Comparison of ENCODE assay signal across 8 mouse cellular contexts in the genomic region with DNA sequence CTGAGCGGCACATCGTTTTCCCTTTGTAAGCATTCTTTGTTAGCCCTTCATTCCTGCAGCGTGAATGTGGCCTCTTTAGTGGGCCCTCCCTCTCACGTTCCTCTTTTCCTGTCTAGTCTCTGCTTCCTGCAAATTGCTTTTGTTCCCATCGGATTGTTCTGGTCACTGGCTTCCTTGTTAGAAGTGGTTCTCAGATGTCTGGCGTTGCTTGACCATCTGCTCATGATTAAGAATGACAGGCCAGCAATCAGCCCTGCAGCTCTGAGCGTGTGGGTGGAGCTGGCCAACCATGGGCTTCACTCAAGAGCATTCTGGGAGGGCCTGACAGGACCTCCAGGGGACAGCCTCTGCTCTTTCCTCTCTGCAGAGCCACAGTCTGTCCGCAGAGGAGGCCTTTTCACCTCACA.
DNase-seq lines count a peak whose midpoint lies in the region; ATAC-seq lines count a peak whose summit lies in the region.

No protein-coding gene starts in this region.

- no peaks in the 10 kb centered on the region for H3K36me3 ChIP-seq in kidney, embryonic 16.5 days (ENCODE audit: insufficient read depth, low read length)
- no peaks in the 10 kb centered on the region for H3K36me3 ChIP-seq in heart, embryonic 16.5 days (ENCODE audit: control insufficient read depth, insufficient read depth)
- no peaks in the 10 kb centered on the region for H3K36me3 ChIP-seq in midbrain, embryonic 15.5 days (replicated peaks)

- peaks cover 22% of the 10 kb centered on the region for H3K4me1 ChIP-seq in kidney, embryonic 16.5 days (ENCODE audit: insufficient read depth, low read length)
- H3K4me1 ChIP-seq in heart, embryonic 16.5 days (ENCODE audit: control insufficient read depth, insufficient read depth, low read length): peaks cover 16% of the 10 kb centered on the region
- H3K4me1 ChIP-seq in midbrain, embryonic 15.5 days: peaks cover 18% of the 10 kb centered on the region

- H3K4me3 ChIP-seq in kidney, embryonic 16.5 days (ENCODE audit: low read length): no peak overlapping the region
- H3K4me3 ChIP-seq in heart, embryonic 16.5 days (ENCODE audit: low read length): no peak overlapping the region
- no peak overlapping the region for H3K4me3 ChIP-seq in midbrain, embryonic 15.5 days

- DNase-seq in kidney, postnatal 25 days: no peak
- peak; percentile 43 for DNase-seq in cerebellum, adult 9-11 months
- no peak for DNase-seq in spleen, adult 12 weeks (ENCODE audit: low spot score)
- no peak for DNase-seq in layer of hippocampus, postnatal 36 days

- 3% methylated on average over 8 of the region's 8 CpGs for WGBS in kidney, embryonic 16.5 days
- 12% methylated on average over 8 of the region's 8 CpGs for WGBS in heart, embryonic 16.5 days
- WGBS in midbrain, embryonic 15.5 days: 4% methylated on average over 8 of the region's 8 CpGs

- no peak overlapping the region for H3K9ac ChIP-seq in kidney, embryonic 16.5 days (replicated peaks; ENCODE audit: low read length)
- no peak overlapping the region for H3K9ac ChIP-seq in heart, embryonic 16.5 days (ENCODE audit: low read length)
- no peak overlapping the region for H3K9ac ChIP-seq in midbrain, embryonic 15.5 days

- H3K9me3 ChIP-seq in kidney, embryonic 16.5 days (ENCODE audit: low read length): no peaks in the 10 kb centered on the region
- H3K9me3 ChIP-seq in heart, embryonic 16.5 days (replicated peaks; ENCODE audit: control insufficient read depth, low read length): no peaks in the 10 kb centered on the region
- H3K9me3 ChIP-seq in midbrain, embryonic 15.5 days: no peaks in the 10 kb centered on the region

- H3K27ac ChIP-seq in kidney, embryonic 16.5 days (ENCODE audit: low read length): 0 out of 2 replicates have a peak overlapping the region, but pooled peaks have one; percentile 31
- no peak overlapping the region for H3K27ac ChIP-seq in heart, embryonic 16.5 days (ENCODE audit: low read length)
- peak overlapping the region; percentile 45 for H3K27ac ChIP-seq in midbrain, embryonic 15.5 days

- peak; percentile 92 for ATAC-seq in kidney, embryonic 16.5 days (ENCODE audit: low FRiP score, low TSS enrichment)
- peak; percentile 55; the same call in 1 of the 2 replicates for ATAC-seq in heart, embryonic 16.5 days (replicated peaks; ENCODE audit: extremely low read depth, insufficient read depth, low FRiP score)
- ATAC-seq in midbrain, embryonic 15.5 days (replicated peaks): peak; percentile 67
- ATAC-seq in megakaryocyte, adult 5-6 weeks (ENCODE audit: poor library complexity, severe bottlenecking): no peak

- H3K27me3 ChIP-seq in kidney, embryonic 16.5 days (ENCODE audit: insufficient read depth, low read length): no peaks in the 10 kb centered on the region
- no peaks in the 10 kb centered on the region for H3K27me3 ChIP-seq in heart, embryonic 16.5 days (ENCODE audit: control insufficient read depth, insufficient read depth, low read length)
- no peaks in the 10 kb centered on the region for H3K27me3 ChIP-seq in midbrain, embryonic 15.5 days (replicated peaks)

- 0 out of 2 replicates have a peak overlapping the region, but pooled peaks have one; percentile 3 for H3K4me2 ChIP-seq in kidney, embryonic 16.5 days (replicated peaks; ENCODE audit: low read depth, low read length)
- no peak overlapping the region for H3K4me2 ChIP-seq in heart, embryonic 16.5 days (ENCODE audit: low read depth, low read length)
- H3K4me2 ChIP-seq in midbrain, embryonic 15.5 days: no peak overlapping the region
